Mouse (Mus musculus): ENCODE data around the gene Ank2.

Ank2 gene

GRCm38 (mm10) chr3:127063654-127064386, 435.3 kb downstream of the Ank2 start:
- DNase-seq (ENCODE audit: inconsistent age in 2 of 2, low spot score in 1 of 2): no peak

GRCm38 (mm10) chr3:127059671-127060070, 439.5 kb downstream of the Ank2 start:
- DNase-seq (ENCODE audit: inconsistent age in 2 of 2, low spot score in 1 of 2): no peak

GRCm38 (mm10) chr3:127041288-127041687, 457.9 kb downstream of the Ank2 start:
- no peak for DNase-seq (ENCODE audit: inconsistent age in 2 of 2, low spot score in 1 of 2)

GRCm38 (mm10) chr3:127038570-127038969, 460.6 kb downstream of the Ank2 start:
- peak; percentile 76 to 79 for DNase-seq (ENCODE audit: inconsistent age in 2 of 2, low spot score in 1 of 2)

GRCm38 (mm10) chr3:127036118-127036517, 463.0 kb downstream of the Ank2 start:
- no peak for DNase-seq (ENCODE audit: inconsistent age in 2 of 2, low spot score in 1 of 2)

- no peak for DNase-seq (ENCODE audit: inconsistent age in 2 of 2, low spot score in 1 of 2)
Measured at GRCm38 (mm10) chr3:127035540-127035939, 463.6 kb downstream of the Ank2 start.

GRCm38 (mm10) chr3:127034983-127035382, 464.2 kb downstream of the Ank2 start:
- no peak for DNase-seq (ENCODE audit: inconsistent age in 2 of 2, low spot score in 1 of 2)

GRCm38 (mm10) chr3:127023992-127024391, 475.2 kb downstream of the Ank2 start:
- DNase-seq (ENCODE audit: inconsistent age in 2 of 2, low spot score in 1 of 2): no peak

- no peak for DNase-seq (ENCODE audit: inconsistent age in 2 of 2, low spot score in 1 of 2)
Measured at GRCm38 (mm10) chr3:127020167-127020566, 479.0 kb downstream of the Ank2 start.

- no peak for DNase-seq (ENCODE audit: inconsistent age in 2 of 2, low spot score in 1 of 2)
Measured at GRCm38 (mm10) chr3:127019728-127020127, 479.4 kb downstream of the Ank2 start.

GRCm38 (mm10) chr3:127019109-127019508, 480.0 kb downstream of the Ank2 start:
- DNase-seq (ENCODE audit: inconsistent age in 2 of 2, low spot score in 1 of 2): no peak

GRCm38 (mm10) chr3:127017523-127017922, 481.6 kb downstream of the Ank2 start:
- no peak for DNase-seq (ENCODE audit: inconsistent age in 2 of 2, low spot score in 1 of 2)

- no peak for DNase-seq (ENCODE audit: inconsistent age in 2 of 2, low spot score in 1 of 2)
Measured at GRCm38 (mm10) chr3:127015596-127015995, 483.6 kb downstream of the Ank2 start.

- DNase-seq (ENCODE audit: inconsistent age in 2 of 2, low spot score in 1 of 2): no peak
Measured at GRCm38 (mm10) chr3:127015175-127015574, 484.0 kb downstream of the Ank2 start.

- no peak for DNase-seq (ENCODE audit: inconsistent age in 2 of 2, low spot score in 1 of 2)
Measured at GRCm38 (mm10) chr3:127013976-127014375, 485.2 kb downstream of the Ank2 start.

GRCm38 (mm10) chr3:127012525-127012924, 486.6 kb downstream of the Ank2 start:
- DNase-seq (ENCODE audit: inconsistent age in 2 of 2, low spot score in 1 of 2): peak in 1 of 2 experiments; percentile 66

- DNase-seq (ENCODE audit: inconsistent age in 2 of 2, low spot score in 1 of 2): no peak
Measured at GRCm38 (mm10) chr3:127005898-127006673, 493.1 kb downstream of the Ank2 start.

GRCm38 (mm10) chr3:127004860-127005633, 494.1 kb downstream of the Ank2 start:
- DNase-seq (ENCODE audit: inconsistent age in 2 of 2, low spot score in 1 of 2): peak in 1 of 2 experiments; percentile 51

- DNase-seq (ENCODE audit: inconsistent age in 2 of 2, low spot score in 1 of 2): no peak
Measured at GRCm38 (mm10) chr3:127003946-127004345, 495.2 kb downstream of the Ank2 start.

- no peak for DNase-seq (ENCODE audit: inconsistent age in 2 of 2, low spot score in 1 of 2)
Measured at GRCm38 (mm10) chr3:126998742-126999112, 500.4 kb downstream of the Ank2 start.

- no peak for DNase-seq (ENCODE audit: inconsistent age in 2 of 2, low spot score in 1 of 2)
Measured at GRCm38 (mm10) chr3:126998008-126998741, 501.0 kb downstream of the Ank2 start.
